Mouse (Mus musculus) ZHBTc4 (cell line): ENCODE measurements around the gene Psma5.
"Not testable (repeated sequence)": the region's sequence is repeated elsewhere in the genome, so short reads cannot be mapped to it uniquely, and the experiment has no call there.

ENCODE experiments used
- DNase-seq: peaks from one replicate; pipeline ENCODE4 v3.0.0-alpha.2; 2011; ENCODE audit warnings: low read depth, low spot score

Psma5 gene

GRCm38 (mm10) chr3:108256719-108257637 is at the start of gene Psma5:
Gene Psma5, plus strand, starts transcription at chr3:108256926.
- DNase-seq, result peak; percentile 99

- DNase-seq, result no peak
Observed at GRCm38 (mm10) chr3:108209001-108209400, 47.7 kb upstream of the Psma5 start.

DNA sequence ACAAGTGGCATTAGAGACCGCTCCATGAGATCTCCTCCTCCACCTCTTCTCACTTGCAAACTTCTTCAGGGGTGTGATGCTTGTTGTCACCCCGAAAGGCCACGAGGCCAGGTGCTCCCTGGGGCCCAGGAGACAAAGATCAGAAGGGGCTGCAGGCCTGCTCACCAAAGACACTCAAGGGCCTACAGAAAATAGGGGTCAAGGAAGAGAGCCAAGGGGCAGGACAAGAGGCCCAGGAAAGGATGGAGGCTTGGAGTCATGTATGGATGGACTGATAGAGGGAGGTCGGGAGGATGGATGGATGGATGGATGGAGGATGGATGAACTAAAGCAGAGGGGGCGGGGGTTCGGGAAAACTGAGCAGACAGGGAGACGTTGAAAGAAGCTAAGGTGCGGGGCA is 47.2 kb upstream of the Psma5 start:
- DNase-seq, result no peak

GRCm38 (mm10) chr3:108209946-108210770 is 46.6 kb upstream of the Psma5 start:
- DNase-seq, result peak; percentile 98

- DNase-seq, result no peak
Observed at GRCm38 (mm10) chr3:108210771-108211139, 46.0 kb upstream of the Psma5 start, which contains the start of gene Atxn7l2. Gene Atxn7l2, minus strand, starts transcription at chr3:108210934.

DNA sequence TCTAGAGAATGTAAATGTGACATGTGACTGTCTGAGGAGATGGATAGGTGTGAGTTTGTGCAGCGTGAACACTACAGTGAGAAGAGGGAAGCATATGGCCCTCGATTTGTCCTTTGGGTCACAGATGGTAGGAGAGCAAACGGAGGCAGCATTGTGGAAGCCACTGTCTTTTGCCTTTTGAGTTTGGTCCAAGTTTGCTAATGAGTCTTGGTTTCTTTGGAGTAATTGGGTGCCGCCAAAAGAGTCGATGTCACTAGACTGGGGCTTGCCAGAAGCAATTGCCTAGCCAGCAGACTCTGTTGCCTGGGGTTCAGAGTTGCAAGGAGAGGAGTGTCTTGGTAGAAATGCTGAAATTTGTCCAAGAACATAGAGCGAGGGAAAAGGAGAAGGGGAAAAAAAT is 44.9 kb upstream of the Psma5 start:
- DNase-seq, result no peak

DNA sequence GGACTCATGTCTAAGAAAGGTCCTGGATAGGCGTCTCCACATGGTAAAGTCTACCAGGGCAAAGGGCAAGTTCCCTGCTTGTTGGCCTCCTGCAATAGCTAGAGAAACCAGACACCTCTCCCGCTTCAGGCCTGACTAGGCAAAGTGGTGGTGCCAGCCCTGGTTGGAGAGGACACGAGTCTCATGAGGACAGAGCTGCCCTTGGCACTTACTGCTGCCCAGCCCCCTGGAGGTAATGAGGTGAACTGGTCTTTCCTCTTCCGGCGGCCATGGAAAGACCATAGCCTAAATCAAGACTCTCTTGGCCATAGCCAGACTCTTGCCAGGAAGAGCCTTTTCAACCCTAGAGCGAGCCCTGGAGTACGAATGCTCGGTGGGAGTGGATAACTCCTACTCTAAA is 44.3 kb upstream of the Psma5 start:
- DNase-seq, result no peak

DNA sequence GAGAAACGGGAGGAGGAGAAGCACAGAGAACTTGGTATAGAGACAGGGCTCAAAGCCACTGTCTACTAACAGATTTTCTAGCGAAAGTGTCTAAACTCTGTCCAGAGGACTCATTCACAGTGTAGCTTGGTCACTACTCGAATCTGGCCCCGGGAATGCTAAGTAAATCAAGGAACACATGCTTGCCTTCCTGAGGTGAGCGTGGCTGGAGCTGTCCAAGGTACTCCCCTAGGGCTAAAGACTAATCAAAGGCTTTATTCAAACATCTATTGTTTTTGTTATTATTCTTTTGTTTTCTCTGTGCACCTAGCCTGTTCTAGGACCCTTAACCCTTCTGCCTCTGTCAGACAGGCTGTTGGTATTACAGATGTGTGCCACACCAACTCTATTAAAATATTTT is 42.0 kb upstream of the Psma5 start:
- peak; percentile 69 for DNase-seq

DNA sequence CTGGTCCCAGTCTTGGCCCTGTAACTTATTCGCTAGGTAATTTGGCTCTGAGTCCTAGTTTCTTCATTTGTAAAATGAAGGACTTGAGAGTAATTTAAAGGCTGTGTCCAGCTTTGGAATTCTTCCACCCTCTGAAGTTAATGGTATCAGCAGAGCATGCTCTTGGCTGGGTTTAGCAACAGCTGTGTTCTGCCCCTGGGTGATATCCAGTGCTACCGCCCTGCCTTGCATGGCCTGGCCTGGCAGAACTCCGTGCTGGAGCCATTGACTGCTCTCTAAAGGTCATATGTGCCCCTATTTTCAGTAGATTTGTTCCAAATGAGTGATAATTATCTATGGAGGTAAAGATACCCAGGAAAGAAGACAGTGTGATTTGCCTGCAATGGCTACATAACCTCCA is 36.1 kb upstream of the Psma5 start:
- DNase-seq, result no peak

DNA sequence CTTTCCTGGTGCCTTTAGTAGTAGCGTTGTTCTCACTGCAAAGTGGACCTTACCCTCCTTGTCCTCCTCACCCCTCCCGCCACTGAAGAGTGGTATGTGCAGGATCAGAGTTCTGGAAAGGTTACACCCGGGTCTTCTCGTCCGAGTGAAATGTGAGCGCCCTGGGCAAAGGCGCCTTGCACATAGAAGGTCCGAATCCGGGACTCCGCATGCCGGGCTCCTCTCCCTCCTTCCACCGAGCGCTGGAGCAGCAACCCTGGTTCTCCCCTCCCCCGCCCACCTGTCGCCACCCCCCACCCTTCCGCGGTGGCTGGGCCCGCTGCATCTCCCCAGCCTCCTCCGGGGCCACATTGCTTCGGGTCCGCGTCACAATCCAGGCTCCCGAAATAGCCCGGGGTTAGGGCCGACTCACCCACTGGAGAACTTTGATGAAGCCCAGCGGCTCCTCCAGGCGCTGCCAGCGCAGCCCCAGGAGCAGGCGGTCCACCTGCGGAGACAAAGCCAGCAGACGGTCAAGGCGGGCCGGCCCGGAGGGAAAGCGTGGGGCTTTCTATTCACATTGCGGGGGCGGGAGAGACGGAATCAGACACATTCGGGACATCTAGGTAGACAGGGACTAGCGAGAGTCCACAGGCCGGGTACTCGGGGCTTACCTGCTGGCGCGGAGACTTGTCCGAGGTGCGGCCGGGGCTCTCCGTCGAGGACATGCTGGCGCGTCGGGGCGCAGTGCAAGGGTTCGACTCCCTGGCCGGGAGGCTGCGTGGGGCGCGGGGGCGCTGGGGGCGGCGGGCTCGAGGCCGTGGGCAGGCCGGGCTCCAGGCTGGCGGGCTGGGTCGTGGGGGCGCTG is 30.8 kb upstream of the Psma5 start:
- DNase-seq, result peak; percentile 35

- DNase-seq, result peak; percentile 81
Observed at GRCm38 (mm10) chr3:108226558-108227350, 30.0 kb upstream of the Psma5 start, which contains the start of gene Sypl2. Gene Sypl2, minus strand, starts transcription at chr3:108226648.

DNA sequence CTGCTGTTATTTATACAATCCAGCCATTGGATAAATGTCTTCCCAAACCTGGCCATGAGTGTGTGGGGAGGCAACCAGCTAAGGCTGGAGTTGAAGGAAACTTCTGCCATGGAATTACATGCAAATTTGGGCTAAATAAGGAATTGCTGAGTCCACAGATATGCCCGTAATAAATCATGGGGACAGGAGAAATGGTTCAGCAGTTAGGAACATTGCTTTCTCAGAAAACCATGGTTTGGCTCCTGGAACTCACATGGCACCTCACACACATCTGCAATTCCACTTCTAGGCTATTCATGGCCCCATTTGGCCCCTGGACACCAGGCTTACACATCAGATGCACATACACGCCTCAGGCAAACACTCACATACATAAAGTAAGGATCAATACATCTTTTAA is 29.2 kb upstream of the Psma5 start:
- DNase-seq, result no peak

GRCm38 (mm10) chr3:108231646-108232045 is 25.1 kb upstream of the Psma5 start:
- DNase-seq, result no peak

DNA sequence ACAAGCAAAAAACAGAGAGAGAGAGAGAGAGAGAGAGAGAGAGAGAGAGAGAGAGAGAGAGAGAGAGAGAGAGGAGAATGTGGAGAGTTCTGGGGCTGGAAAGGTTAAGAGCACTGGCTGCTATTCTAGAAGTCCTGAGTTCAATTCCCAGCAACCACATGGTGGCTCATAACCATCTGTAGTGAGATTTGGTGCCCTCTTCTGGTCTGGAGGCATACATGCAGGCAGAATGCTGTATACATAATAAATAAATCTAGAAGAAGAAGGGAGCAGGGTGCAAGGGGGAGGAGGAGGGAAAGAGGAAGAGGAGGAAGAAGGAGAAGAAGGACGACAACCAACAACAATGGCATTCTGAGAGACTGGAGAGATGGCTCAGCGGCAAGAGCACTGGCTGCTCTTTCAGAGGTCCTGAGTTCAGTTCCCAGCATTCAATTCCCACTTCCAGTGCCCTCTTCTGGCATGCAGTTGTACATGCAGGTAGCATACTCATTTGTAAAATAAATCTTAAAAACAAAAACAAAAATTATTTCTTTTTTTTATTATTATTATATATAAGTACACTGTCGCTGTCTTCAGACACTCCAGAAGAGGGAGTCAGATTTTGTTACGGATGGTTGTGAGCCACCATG is 19.1 kb upstream of the Psma5 start:
- DNase-seq, result peak; percentile 53

- DNase-seq, result no peak
Observed at GRCm38 (mm10) chr3:108241243-108241839, 15.4 kb upstream of the Psma5 start.

- no peak for DNase-seq
Observed at GRCm38 (mm10) chr3:108246857-108247256, 9.9 kb upstream of the Psma5 start.

DNA sequence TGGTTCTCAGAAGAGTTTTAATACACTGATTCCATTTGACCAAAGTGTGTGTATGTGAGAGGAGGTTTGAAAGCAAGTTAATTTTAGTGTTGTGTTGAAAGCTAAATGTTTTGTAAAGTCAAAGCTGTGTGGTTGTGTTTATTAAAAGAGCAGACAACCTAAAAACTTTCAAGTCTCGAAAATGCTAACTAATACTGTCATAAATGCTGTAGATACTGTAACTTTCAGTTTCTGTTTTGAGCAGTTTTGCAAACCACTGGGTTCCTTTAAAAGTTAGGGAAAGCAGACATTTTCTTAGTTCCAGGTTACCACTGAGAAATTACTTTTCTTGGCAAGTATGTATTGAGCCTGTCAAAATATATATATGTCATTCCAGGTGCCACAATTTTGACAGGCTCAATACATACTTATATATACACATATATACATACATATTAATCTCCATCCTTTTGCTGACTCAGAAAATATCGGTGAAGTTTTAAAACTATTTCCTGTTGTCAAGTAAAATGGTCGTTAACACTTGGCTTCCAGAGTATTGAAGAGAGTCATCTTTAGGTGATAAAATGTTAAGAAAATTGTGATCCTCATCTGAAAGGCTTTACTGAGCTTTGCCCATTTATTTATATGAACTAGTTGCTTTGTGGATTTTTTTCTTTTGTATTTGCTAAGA is 1.2 kb downstream of the Psma5 start:
- DNase-seq, result no peak

GRCm38 (mm10) chr3:108259319-108259718 is 2.6 kb downstream of the Psma5 start:
- DNase-seq, result peak; percentile 23

DNA sequence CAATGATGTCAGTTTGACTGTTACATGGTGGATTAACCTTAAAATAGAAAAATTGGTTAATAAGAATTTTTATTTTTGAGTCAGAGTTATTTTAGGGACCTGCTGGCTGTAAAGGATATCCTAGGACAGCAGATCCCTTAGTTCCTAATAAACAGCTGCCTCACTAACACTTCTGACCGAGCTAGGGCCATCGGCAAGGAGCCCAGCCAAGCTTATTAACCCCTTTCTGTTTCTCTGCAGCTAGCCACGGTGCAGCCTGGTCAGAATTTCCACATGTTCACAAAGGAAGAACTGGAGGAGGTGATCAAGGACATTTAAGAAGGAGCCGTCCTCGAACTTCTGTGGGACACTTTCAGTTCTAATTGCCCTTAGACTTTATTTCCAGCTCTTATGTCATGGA is 22.8 kb downstream of the Psma5 start:
- DNase-seq, result not testable (repeated sequence)
